Mouse (Mus musculus) spleen, adult 2 months (tissue): ENCODE results near the gene Clk3.

ENCODE experiments used
- CTCF ChIP-seq: fragments of 200-500 bp; IDR thresholded peaks from 2 replicates; pipeline ENCODE4 v1.5.1; 2011; ENCODE audit warnings: mild to moderate bottlenecking, inconsistent platforms; ENCODE audit not compliant: insufficient read depth, insufficient read length, insufficient replicate concordance; ENCODE audit errors: extremely low read depth
- POLR2A ChIP-seq: fragments of 200-500 bp; IDR thresholded peaks from 2 replicates; pipeline ENCODE4 v1.6.1; 2011; ENCODE audit warnings: low read depth, low read length, inconsistent platforms

GRCm38 (mm10) chr9:57706496-57706895 is 59.2 kb downstream of the Clk3 start:
- no peak for TF ChIP-seq POLR2A
- no peak for TF ChIP-seq CTCF
